Mouse (Mus musculus) gastrocnemius, adult 2 months (tissue): ENCODE measurements around the gene Hamp. TPM values are rescaled to one million over a fixed set of nuclear protein-coding genes. Genes with fewer than 3 reads are reported as not detected.

Source experiments
- DNase-seq: peaks from one replicate; pipeline ENCODE4 v3.0.0; 2022
- H3K27ac ChIP-seq: fragments of 200-600 bp; 2 replicates; pipeline ENCODE4 v1.8.1; 2022; ENCODE audit warnings: mild to moderate bottlenecking
- H3K4me3 ChIP-seq: fragments of 200-600 bp; 2 replicates; pipeline ENCODE4 v1.8.1; 2022; ENCODE audit warnings: mild to moderate bottlenecking, moderate library complexity
- CTCF ChIP-seq: fragments of 200-600 bp; IDR thresholded peaks from 2 replicates; pipeline ENCODE4 v1.8.1; 2022; ENCODE audit warnings: antibody characterized with exemption, mild to moderate bottlenecking, moderate library complexity
- intact Hi-C: fragments of 180-260 bp; cut with DNase I; formaldehyde crosslinking; loops from one replicate; pipeline ENCODE4 v1.15.1; 2025
- long read RNA-seq, 2 experiments: library from polyadenylated mRNA; stranded (forward); transcript quantifications; one replicate each; pipeline ENCODE4 v2.0.0; 2021
- total RNA-seq, 2 experiments: library from RNA; stranded (reverse); gene quantifications; 2 replicates each; pipeline ENCODE4 v1.2.3; 2021

Gene Hamp
- total RNA-seq = not detected
- long read RNA-seq, experiment 1 = 0 reads
- long read RNA-seq, experiment 2 = 0 reads

DNA sequence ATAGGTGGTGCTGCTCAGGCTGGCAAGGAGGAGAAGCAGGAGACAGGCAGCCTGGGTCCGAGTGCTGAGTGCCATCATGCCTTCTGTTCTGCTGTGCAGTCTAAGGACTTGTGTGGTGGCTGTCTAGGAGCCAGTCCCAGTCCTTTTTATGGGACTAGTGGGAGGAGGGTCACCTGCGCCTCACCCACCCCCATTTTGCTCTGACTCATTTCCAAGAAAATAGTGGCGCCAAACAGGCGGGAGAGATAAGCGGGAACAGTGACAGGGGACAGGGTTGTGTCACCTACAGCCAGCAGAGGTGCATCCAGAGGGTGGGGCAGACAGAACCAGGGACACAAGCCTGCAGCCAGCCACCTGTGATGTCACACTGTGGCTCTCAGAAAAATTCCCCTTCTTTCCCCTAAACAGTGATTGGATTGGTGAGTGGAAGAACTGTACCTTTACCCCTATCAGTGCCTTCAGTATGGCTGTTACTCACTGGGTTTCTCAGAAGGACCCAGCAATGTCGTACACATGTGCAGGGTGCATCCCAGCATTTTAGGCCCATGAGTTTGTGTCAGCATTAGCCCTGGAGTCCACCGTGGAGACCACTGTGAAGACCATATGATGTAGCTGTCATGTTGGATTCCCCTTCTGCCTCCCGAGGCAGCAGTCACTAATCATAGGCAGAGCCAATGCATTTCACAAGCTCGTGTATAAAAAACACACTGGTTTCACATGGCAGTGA lies at the start of gene Hamp:
Hamp (minus strand) TSS at position 124 of the 727 bp plus-strand sequence.
- Histone ChIP-seq H3K4me3 (no peak within 1 kb of the TSS), H3K27ac (no peak within 1 kb of the TSS)
- TF ChIP-seq CTCF = no peak
- intact Hi-C loops = no loop called here
- DNase-seq = no peak

DNA sequence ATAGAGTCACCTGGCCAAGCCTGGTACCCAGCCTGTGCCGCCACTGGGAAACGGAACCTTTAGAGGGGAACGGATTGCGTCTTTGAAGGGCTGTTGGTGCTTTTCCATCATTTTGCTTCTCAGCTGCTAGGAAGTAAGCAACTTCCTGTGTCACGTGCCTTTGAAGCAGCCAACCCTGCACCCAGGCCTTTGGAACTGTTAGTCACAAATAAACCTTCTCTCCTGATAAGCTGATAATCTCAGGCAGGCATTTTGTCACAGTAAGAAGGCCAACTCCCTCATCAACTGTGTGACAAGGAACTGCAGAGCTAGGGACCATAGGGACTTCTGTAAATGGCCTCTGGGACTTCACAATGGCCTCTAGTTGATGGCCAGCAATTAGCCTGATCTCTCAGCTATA lies 48.3 kb upstream of the Hamp start:
- no peak for TF ChIP-seq CTCF
- intact Hi-C loops = no loop called here
- DNase-seq = no peak
- no peak overlapping the region for H3K27ac ChIP-seq
- no peak overlapping the region for H3K4me3 ChIP-seq

DNA sequence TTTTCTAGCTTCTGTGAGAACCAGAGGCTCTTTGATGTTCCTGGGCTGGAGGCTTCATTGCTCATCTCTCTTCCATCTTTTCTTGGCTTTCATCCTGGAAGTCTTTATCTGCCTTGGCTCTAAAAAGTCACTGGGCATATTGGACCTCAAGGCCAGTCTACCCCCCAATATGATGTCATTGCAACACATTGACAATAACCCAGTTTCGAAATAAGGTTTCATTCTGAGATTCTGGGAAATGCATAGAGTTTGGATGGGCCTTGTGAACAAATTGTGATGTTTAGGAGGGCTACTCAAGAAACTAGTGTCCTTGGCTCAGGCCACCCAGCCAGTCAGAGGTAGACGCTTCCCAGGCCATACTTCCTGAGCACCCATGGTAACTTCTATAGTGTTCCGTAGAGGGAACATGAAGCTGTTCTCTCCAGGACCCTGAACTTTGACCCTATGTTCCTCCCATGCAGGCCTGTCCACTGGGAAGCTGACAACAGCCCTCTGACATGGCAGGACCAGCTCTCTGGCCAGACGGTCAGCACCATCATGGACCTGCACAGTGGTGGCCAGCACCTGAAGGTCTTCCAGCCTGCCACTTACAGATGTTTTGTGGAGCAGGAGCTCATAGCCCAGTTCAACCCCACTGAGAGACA lies 44.8 kb upstream of the Hamp start:
- no peak for TF ChIP-seq CTCF
- intact Hi-C loops = no loop called here
- H3K4me3 ChIP-seq = no peak overlapping the region

DNA sequence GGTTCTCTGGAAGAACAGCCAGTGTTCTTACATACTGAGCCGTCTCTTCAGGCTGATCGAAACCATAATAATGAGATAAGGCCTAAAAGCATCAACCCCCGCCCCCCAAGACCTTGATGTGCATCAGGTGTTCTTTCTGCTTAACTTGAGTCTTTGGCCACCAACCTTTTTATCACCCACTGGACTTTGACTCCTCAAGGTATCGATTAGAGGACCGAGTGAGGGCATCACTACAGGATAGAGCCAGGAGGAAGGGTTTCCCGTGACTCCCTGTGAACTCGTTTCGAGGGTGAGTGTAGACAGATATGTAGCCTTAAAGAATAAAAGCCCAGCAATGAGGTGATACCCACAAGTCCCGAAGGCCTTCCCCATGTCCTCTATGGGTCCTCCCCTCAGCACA lies 41.5 kb upstream of the Hamp start:
- Histone ChIP-seq H3K27ac (no peak overlapping the region), H3K4me3 (no peak overlapping the region)
- intact Hi-C loops = no loop called here
- TF ChIP-seq CTCF = no peak
- DNase-seq = no peak

More for the DNA sequence above, 44.8 kb upstream of the Hamp start:
- DNase-seq = no peak
- H3K27ac ChIP-seq = no peak overlapping the region

DNA sequence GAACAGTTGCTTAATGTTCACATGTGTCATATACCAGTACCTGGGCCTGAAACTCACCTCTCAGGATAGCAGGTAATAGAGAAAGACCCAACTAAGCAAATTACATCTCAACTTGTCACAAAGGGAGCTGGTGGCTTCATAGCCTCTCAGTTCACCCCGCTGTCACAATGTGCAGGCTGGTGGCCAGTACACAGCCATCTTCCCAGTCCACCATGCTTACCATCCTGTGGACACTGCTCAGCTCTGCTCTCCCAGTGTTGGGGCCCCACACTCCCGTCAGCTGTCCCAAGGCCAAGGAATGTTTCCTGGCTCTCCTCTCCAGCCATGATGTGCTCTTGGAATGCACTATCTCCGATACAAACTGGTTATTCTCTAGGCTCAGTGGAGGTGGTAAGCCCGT lies 37.9 kb upstream of the Hamp start:
- intact Hi-C loops = no loop called here

DNA sequence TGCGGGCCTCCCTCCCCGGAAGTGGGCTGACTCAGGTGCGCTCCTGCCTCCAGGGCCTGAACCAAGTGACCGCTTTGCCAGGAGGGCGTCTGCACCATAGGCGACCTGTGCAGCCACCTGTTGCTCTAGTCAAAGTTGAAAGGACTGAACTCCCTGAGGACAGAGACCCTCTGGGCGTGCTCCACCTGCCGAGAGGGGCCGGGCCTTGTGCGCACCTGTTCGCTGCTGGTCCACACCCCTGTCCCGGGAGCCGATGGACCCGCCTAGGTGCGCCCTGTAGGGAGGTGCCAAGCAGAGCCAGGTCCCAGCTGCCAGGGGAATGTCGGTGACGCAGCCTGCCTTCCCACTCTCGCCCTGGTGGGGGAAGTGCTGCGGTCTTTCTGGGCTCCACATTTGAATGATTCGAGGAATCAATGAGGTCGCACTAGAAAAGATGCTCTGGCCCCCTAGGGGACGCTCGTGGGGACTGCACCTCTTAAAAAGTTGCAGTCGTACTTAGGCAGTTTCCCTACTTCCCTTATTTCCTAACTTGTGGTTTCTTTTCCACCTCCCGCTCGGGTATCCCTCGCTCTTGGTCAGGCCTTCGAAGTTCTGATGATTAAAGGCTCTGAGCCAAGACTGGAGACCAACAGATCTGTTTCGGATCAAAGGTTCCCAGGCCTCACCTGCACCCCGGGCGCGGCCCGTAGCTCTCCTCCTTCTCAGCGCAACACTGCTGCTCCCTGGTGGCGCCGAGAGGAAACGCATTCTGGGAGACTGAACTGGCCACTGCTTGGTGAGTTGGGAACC lies 29.9 kb upstream of the Hamp start, which contains the start of gene Fam187b:
Fam187b (plus strand) TSS at position 290 of the 789 bp plus-strand sequence.
- Histone ChIP-seq H3K27ac (peak within 1 kb of the TSS; percentile 75), H3K4me3 (peak within 1 kb of the TSS; percentile 69)
- intact Hi-C loops = loop anchor here (1.0 to 10.0 kb wide), 4 partner anchors 16 to 379 kb away; partner anchors contain the start of genes Fxyd5 and Zbtb32
- DNase-seq = peak; percentile 90
- peak; percentile 85 for TF ChIP-seq CTCF

More for the DNA sequence above, 37.9 kb upstream of the Hamp start:
- no peak for DNase-seq
- Histone ChIP-seq H3K4me3 (no peak overlapping the region), H3K27ac (no peak overlapping the region)
- no peak for TF ChIP-seq CTCF

DNA sequence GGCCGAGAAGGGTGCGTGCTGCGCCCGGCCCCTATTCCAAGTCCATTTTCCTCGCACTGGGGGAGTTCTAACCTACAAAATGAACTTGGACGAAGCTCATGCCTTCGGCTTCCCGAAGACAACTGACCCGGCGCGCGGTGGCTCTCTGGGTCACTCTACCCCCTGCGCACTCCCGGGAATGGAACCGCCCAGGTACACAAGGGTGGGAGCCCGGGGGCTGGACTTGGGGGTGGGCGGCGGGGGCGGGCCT lies 29.3 kb upstream of the Hamp start, which contains the start of gene Lsr:
Lsr (minus strand) TSS at position 214 of the 250 bp plus-strand sequence.
- DNase-seq = no peak
- no peak for TF ChIP-seq CTCF
- H3K4me3 ChIP-seq = peak within 1 kb of the TSS; percentile 69
- H3K27ac ChIP-seq = peak within 1 kb of the TSS; percentile 75
- intact Hi-C loops = loop anchor here (5.0 to 10.0 kb wide), 2 partner anchors 69 to 378 kb away; partner anchors contain the start of genes Fxyd5 and Zbtb32

DNA sequence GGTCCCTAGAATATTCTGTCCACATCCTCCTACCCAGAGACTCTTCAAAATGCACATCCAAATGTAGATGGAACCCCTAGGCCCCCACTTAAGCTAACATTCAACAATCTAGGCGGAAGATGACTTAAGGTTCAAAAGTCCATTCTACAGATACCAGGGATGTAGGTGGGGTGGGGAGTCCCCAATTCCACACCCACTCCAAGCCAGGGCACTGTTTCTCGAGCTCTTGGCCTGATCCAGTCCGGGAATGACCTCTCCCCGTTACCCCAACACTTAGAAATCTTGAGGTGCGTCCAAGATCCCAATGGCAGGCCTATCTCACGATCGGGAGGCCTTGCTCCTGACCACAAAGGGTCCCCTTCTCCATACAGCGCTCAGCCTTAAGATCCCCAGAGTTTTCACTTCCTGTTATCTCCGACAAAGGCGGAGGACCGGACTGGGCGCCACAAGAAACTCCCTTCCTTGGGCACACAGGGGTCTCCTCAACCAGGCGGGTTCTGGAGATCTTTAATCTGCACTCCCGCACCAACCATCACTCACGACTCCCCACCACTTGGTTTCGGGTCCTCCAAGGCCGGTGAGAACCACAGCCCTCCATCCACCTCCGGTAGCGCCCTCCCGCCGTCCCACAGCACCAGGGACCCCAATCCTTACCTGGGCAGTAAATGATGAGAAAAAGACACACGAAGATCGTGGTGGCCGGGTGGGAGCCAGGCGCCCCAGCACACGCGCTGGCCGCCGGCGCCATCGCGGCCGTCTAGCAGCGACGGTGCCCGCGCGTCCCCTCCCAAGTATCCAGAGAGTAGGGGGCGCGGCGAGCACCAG lies 28.8 kb upstream of the Hamp start:
- Histone ChIP-seq H3K27ac (peak overlapping the region; percentile 20; the same call in 1 of the 2 replicates), H3K4me3 (peak overlapping the region; percentile 69)
- TF ChIP-seq CTCF = no peak
- intact Hi-C loops = loop anchor here (5.0 to 10.0 kb wide), 2 partner anchors 70 to 378 kb away; partner anchors contain the start of genes Fxyd5 and Zbtb32
- no peak for DNase-seq

DNA sequence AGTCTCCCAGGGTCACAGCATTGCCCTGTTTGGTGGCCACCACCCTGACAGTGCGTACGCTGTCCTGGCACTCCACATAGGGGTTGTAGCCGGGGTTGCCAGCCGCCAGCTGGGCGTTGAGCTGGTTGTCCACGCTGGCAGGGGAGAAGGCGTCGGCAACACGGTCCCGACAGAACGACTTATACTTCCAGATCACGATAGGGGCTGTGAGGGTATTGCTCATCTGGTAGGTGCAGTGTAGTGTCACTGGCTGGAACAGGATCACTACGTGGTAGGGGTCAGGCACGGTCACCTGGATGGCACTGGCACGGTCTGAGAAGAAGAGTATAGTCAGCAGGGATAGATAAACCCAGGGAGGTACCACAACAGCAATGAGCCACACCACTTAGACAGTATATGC lies 28.1 kb upstream of the Hamp start:
- TF ChIP-seq CTCF = no peak
- DNase-seq = no peak
- intact Hi-C loops = loop anchor here (5.0 to 10.0 kb wide), 2 partner anchors 70 to 377 kb away; partner anchors contain the start of genes Fxyd5 and Zbtb32
- Histone ChIP-seq H3K4me3 (no peak overlapping the region), H3K27ac (no peak overlapping the region)

DNA sequence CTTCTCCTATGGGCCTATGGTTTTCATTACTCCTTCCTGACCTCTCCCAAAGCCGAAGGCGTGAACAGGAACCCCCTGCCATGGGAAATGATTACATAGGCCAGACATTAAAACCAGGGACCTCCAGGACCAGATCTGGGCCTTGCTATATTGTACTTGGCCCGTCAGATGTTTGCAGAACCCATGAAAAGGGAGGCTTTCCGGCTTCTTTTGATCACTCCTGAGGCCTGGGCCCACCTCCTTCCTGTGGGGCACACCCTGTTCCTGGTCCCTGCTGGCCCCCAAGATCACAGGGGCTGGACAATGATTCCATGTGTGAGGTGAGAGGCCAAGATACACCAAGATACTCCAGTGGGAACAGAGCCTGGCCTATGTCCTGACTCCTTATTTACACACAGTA lies 25.3 kb upstream of the Hamp start:
- DNase-seq = no peak
- TF ChIP-seq CTCF = no peak
- intact Hi-C loops = no loop called here
- no peak overlapping the region for H3K4me3 ChIP-seq
- H3K27ac ChIP-seq = no peak overlapping the region

DNA sequence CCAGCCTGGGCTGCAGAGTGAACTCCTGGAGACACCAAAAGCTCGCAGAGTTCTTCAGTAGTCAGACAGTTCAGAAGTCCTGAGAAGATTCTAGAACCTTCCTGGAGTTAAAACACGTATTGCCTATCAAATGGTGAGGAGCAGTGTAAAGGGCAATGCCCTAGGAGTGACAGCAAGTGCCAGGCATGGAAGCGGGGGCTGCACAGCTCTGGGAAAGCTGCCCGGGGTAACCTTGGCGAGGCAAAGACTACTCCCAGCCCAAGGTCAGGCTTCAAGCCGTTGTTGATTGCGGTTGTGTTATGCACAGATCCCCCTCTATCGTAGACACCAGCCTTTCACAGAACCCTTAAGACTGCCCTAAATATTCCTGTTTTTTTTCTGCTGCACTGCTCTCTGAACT lies 24.8 kb upstream of the Hamp start:
- intact Hi-C loops = no loop called here
- DNase-seq = no peak
- H3K4me3 ChIP-seq = no peak overlapping the region
- no peak for TF ChIP-seq CTCF
- H3K27ac ChIP-seq = no peak overlapping the region

DNA sequence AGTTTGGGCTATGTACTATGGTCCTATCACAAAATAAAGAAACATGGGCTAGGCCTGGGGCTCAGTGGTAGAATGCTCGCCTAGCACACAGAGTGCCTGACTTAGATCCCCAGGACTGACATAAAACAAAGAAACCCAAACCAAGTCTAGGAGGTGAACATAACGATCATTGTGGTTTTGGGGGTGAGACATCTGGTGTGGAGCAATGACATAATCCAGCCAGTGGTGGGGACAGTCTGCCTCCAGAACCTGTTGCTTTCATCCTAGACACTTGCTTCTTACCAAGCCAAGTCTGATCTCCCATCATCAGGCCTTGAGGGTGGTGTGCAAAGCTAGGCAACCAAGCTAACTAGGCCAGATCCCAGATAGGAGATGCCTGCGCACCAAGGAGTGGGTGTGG lies 22.8 kb upstream of the Hamp start:
- no peak for DNase-seq
- no peak overlapping the region for H3K4me3 ChIP-seq
- intact Hi-C loops = no loop called here
- H3K27ac ChIP-seq = no peak overlapping the region
- no peak for TF ChIP-seq CTCF
